Mouse (Mus musculus) left cerebral cortex, adult 2 months (tissue): ENCODE data around the gene Dscaml1. TPM values are rescaled to one million over a fixed set of nuclear protein-coding genes. Genes with fewer than 3 reads are reported as not detected.

Experiments used
- DNase-seq, 2 experiments: peaks; one replicate each; pipeline ENCODE4 v3.0.0; 2021 to 2022; ENCODE audit warnings: low spot score in 2 of 2, mixed read lengths in 1 of 2; ENCODE audit errors: extremely low spot score in 1 of 2
- H3K27ac ChIP-seq: fragments of 200-600 bp; 2 replicates; pipeline ENCODE4 v1.8.1; 2022
- H3K4me3 ChIP-seq: fragments of 200-600 bp; 2 replicates; pipeline ENCODE4 v1.8.1; 2022
- CTCF ChIP-seq: fragments of 200-600 bp; IDR thresholded peaks from 2 replicates; pipeline ENCODE4 v1.8.1; 2022; ENCODE audit warnings: antibody characterized with exemption, mild to moderate bottlenecking, moderate library complexity
- intact Hi-C: fragments of 180-260 bp; cut with DNase I; formaldehyde crosslinking; loops from one replicate; pipeline ENCODE4 v1.15.1; 2025
- total RNA-seq, 2 experiments: library from RNA; stranded (reverse); gene quantifications; 2 replicates each; pipeline ENCODE4 v1.2.3; 2021

Gene Dscaml1
- total RNA-seq, 2 experiments from 2014 or later = 58.0 to 61.5 TPM

DNA sequence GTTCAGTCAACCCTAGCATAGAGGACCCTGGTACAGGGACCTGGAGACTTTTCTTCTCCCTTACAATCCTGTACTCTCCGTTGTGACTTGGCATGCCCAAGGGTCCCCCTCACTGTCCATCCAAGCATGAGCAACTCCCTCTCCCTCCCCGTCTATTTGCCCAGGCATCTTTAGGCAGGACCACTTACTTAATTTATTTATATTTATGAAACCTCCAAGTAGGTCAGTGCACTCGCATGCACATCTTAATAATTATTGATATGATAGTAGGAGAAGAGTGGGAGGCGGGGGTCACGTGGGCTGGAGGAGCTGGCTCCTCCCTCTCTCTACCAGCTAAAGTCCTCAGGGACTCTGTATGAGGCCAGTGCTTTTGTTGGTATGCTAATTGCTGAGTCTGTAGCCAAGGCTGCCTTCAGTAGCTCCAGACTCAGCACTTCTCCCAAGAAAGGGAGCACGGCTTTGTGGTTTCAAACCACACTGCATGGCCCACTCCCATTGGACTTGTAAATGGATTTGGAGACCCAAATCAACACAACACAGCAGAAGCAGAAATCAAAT lies 199.5 kb downstream of the Dscaml1 start:
- intact Hi-C loops = no loop called here
- Histone ChIP-seq H3K27ac (no peak overlapping the region), H3K4me3 (no peak overlapping the region)
- DNase-seq = no peak
- TF ChIP-seq CTCF = no peak

DNA sequence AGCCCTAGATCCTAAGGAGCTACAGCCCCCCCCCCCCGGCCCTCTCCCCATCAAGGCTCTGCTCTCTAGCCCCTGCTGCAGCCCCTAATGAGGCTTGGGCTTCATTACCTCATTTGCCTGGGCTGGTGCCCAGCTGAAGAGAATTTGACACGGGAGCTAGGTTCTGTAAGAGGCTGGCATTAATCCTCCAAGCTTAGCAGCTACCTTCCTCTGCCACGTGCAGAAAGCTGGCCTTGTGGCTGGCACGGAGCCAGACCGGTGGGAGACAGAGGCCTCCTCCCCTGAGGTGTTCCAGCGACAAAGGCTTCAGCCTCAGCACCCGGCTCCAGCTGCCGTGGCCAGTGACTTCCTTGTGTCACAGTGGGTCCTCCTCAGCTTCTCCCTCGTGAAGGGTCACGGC lies 206.1 kb downstream of the Dscaml1 start:
- DNase-seq = peak in 1 of 2 experiments; percentile 29
- intact Hi-C loops = no loop called here
- TF ChIP-seq CTCF = no peak
- Histone ChIP-seq H3K27ac (peak overlapping the region; percentile 40; the same call in 1 of the 2 replicates), H3K4me3 (no peak overlapping the region)

DNA sequence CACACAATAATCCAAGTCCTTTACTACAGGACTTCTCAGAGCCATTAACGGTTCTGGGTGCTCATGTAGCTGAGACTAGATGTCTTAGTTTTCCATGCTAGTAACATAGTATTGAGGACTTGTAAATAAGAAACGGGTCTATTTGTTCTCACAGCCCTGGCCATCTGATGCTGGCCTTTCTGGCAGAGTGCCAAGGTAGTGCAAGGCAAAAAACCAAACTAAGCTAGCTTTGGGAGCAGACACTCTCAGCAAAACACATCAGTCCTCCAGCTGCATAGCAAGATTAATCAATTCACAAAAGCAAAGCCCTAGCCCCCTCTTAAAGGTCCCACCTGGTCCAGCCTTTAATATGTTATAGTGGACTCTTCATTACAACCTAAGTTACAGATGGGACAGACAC lies 206.6 kb downstream of the Dscaml1 start:
- no peak for TF ChIP-seq CTCF
- H3K4me3 ChIP-seq = no peak overlapping the region
- intact Hi-C loops = no loop called here
- no peak for DNase-seq
- H3K27ac ChIP-seq = peak overlapping the region; percentile 40; the same call in 1 of the 2 replicates

DNA sequence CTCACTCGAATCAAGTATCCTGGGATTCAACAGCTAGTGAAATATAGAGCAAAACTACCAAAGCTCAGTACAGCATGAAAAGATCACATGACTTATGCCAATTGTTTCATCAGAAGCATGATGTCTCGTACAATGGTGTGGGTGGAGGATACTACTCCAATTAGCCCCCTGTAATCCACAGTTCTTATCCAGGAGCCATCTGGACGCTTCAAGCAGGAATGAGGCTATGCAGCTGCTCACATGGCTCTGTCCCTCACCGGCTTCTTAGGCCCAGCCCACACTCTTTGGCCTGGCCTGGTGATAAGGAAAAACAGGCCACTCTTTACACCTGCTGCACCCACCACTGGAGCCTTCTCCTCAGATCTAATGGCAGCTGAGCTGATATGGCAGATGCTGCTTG lies 208.6 kb downstream of the Dscaml1 start:
- Histone ChIP-seq H3K4me3 (no peak overlapping the region), H3K27ac (no peak overlapping the region; the same call in 1 of the 2 replicates)
- intact Hi-C loops = no loop called here
- no peak for TF ChIP-seq CTCF
- no peak for DNase-seq

DNA sequence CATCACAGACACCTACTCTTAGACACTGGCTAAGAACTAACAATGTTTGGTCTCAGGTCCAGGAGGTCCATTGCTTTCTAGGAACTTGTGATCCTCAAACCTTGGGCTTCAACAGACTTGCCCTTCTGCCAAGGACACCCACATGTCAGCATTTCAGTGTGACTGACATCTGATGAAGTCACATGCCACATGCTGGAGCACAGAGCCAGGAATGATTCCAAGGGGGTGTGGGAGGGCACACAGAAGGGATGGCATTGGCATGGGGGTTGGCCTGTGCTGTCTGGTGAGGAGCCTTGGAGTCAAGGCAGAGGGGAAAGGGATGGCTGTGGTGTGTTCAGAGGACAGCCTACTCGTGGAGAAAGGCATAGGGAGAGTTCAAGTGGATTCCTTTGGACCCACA lies 210.9 kb downstream of the Dscaml1 start:
- H3K4me3 ChIP-seq = no peak overlapping the region
- intact Hi-C loops = no loop called here
- TF ChIP-seq CTCF = no peak
- DNase-seq = no peak
- H3K27ac ChIP-seq = peak overlapping the region; percentile 32; the same call in 1 of the 2 replicates

DNA sequence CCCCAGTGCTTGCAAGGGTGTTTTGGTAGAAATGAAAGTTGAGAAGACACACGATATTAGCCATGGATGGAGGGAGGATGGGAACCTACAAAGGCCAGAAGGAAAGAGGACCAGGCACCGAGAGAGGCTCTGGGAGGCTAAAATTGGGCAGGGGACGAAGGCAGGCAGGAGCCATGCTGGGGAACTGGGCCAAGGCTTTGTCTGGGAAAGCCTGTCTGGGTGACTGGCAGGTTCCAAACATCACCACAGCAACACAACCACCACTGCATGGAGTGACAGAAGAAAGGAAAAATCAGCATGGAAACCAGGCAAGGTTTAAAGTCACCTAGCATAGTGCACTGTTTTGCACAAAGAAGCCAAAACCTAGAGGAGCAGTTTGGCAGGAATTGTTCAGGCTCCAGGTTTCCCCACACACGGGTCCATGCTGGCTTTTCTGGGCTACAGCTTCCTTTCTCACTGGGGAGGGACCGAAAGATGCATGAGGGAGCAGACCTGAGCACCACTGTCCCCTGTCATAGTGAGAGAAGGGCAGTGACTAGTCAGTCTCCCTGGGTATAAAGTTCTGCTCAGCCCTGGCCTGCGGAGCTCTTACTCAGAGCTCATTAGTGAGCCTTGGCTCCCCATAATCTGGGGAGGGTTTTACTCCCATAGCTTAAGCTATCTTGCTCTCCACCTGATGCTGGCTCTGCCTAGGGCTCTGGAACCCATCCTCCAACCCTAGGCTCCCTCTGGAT lies 211.9 kb downstream of the Dscaml1 start:
- no peak for TF ChIP-seq CTCF
- no peak for DNase-seq
- Histone ChIP-seq H3K4me3 (no peak overlapping the region), H3K27ac (no peak overlapping the region)
- intact Hi-C loops = no loop called here

DNA sequence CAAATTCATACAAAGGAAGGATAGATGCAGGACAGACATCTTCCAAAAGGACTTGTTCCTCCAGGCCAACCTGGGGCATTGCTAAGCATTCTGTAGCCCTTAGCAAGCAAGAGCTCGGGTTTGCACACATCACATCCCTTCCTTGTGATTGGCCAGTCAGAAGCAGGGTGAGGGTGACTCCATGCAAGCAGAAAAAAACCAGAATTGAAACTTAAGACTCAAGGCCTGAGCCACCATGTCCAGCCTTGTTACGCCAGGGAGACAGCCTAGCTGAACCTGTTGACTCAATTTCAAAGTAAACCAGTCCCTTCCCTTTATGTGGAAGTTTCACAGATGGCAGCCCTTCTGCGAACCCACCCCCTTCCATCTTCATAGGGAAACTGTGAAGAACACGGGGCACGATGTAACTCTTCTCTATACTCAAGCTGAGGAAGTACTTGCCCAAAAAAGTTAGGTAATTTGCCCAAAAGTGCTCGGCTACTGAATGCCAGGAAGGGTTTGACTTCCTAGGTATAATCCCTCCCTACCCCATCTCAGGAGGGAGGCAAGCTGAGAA lies 218.5 kb downstream of the Dscaml1 start:
- H3K4me3 ChIP-seq = no peak overlapping the region
- no peak for DNase-seq
- H3K27ac ChIP-seq = no peak overlapping the region
- no peak for TF ChIP-seq CTCF
- intact Hi-C loops = no loop called here

DNA sequence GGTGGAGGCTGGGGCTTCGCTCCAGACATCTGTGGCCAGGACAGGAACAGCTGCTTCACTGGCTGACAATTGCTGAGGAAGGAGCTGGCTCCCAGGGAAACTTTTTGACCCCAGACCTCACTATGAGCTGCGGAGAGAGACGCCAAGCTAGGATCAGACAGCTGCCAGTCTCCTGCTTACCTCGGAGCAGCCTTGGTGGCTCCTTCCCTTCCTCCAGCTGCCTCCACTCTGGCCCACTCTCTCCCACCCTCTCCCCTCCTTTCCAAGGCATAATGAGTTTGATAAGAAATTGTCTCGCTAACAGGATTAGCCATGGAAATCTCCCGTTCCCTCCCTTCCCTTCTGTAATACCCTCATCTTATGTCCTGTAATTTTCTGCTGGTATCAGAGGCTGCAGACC lies 219.1 kb downstream of the Dscaml1 start:
- Histone ChIP-seq H3K27ac (no peak overlapping the region), H3K4me3 (no peak overlapping the region)
- intact Hi-C loops = no loop called here
- no peak for DNase-seq
- TF ChIP-seq CTCF = no peak

DNA sequence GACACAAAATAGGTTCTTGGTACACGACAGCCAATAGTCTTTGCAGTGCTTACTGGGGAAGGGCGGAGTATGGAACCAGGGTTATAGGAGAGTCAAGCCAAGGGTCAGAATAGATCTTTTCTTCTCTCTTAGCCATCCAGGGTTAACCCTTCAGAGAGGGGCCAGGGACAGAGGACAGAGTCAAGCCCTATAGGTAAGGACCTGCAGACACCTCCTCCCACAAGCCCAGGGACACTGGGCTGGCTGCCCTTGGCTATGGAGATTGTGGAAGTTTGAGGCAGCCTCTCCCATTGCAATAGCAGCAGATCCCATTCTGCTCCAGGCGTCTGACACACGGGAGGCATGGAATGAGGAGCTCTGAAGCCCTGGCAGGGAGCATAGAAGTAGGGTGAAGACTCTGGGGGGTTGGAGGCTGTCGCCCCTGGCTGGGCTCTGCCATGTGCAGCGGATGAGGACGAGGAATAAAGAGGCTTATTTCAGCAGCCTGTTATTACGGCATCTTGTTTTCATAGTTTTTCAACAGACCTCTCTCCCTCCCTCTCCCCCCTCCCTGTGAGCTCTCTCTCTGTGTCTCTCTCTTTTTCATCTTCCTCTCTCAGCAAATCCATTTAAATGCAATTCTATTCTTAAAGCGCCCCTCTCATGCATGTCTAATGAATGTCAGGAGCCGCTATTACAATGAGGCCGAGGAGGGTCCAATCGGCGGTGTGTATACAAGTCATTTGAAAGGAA lies 224.8 kb downstream of the Dscaml1 start:
- TF ChIP-seq CTCF = no peak
- intact Hi-C loops = no loop called here
- DNase-seq = no peak
- Histone ChIP-seq H3K27ac (peak overlapping the region; percentile 57), H3K4me3 (no peak overlapping the region)

DNA sequence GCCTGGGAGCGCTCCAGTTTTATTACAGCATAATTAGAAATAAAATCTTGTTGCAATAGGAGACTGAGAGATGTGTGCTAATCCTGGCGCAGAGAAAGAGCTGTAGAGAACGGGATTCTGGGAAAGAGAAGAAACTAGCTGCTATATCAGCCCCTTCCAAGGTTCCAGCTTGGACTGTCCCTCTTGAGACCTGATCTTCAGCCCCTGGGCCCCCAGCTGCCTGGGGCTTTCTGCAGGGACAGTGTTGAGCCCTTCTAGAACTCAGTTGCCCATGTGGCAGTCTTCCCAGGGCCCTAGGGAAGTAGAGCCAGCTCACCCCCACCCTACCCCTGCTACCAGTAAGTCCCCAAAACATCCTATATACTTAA lies 225.4 kb downstream of the Dscaml1 start:
- TF ChIP-seq CTCF = no peak
- intact Hi-C loops = no loop called here
- DNase-seq = no peak
- no peak overlapping the region for H3K27ac ChIP-seq
- H3K4me3 ChIP-seq = no peak overlapping the region

DNA sequence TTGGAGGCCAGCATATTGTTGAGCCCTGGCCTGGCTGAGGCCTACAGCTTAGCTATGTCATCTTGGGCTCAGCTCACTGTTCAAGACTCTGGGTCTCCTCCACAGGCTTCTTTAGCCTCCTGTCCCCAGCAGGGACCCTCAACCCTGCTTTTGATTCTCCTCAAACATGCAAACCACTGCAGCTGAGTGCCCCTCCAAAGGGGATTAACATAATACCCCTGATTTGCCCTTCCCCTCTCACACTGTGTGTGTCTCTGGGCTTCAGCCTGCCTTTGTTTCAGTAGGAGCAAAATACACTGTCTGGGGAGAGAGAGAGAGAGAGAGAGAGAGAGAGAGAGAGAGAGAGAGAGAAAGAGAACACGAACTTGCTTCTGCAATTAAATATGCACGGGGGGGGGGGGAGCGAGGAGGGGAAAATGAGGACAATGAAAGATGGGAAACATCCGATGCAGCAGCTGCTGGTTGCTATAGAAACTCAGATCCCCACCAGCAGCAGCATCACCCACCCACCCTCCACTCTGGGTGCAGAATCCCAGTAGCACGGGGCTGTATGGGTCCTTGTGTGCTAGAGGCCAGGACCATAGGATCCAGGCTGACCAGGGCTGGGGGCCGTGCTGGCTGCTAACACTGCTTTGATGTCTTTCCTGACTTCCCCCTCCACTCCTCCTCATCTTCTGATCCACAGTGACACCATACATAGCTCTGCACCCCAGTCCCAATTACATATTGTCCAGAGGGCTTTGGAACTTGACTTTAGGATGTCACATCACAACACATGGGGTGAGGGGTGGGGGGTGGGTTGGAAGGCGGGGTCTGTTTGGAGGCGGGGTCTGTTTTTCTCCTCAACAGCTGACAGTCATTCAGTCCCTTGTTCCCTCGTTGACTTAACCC lies 231.0 kb downstream of the Dscaml1 start:
- peak overlapping the region; percentile 57 for H3K27ac ChIP-seq
- no peak for DNase-seq
- intact Hi-C loops = no loop called here
- no peak overlapping the region for H3K4me3 ChIP-seq
- TF ChIP-seq CTCF = no peak
